Mouse (Mus musculus) cerebellum, postnatal 25 days (tissue): ENCODE data around the gene Hoxa3.

Source experiments
- DNase-seq, 2 experiments: peaks; one replicate each; pipeline ENCODE4 v3.0.0; 2021; ENCODE audit warnings: mixed read lengths in 2 of 2

Hoxa3 gene

GRCm38 (mm10) chr6:52152226-52153193 lies 60.6 kb downstream of the Hoxa3 start:
- DNase-seq, result no peak

- DNase-seq, result no peak
These were observed 61.6 kb downstream of the Hoxa3 start for GRCm38 (mm10) chr6:52151571-52151970.

GRCm38 (mm10) chr6:52150401-52150966 lies 62.7 kb downstream of the Hoxa3 start:
- no peak for DNase-seq

GRCm38 (mm10) chr6:52139115-52139514 lies 74.0 kb downstream of the Hoxa3 start:
- DNase-seq, result no peak

GRCm38 (mm10) chr6:52138576-52138975 lies 74.6 kb downstream of the Hoxa3 start:
- DNase-seq, result no peak

GRCm38 (mm10) chr6:52137841-52138535 lies 75.1 kb downstream of the Hoxa3 start:
- DNase-seq, result no peak

- DNase-seq, result no peak
These were observed 89.5 kb downstream of the Hoxa3 start for GRCm38 (mm10) chr6:52123673-52124072.

- DNase-seq, result no peak
These were observed 92.0 kb downstream of the Hoxa3 start for GRCm38 (mm10) chr6:52121173-52121572.
